Mouse (Mus musculus) embryonic facial prominence, embryonic 14.5 days (tissue): Measurements from ENCODE around the gene Nbas. TPM values are rescaled to one million over a fixed set of nuclear protein-coding genes. Genes with fewer than 3 reads are reported as not detected.

Experiments
- ATAC-seq: fragments of 200-750 bp; cut with Nextera tagmentation; 2 replicates; pipeline ENCODE4 v1.8.0; 2017; ENCODE audit warnings: low read depth, moderate number of reproducible peaks, moderate TSS enrichment
- DNase-seq: peaks from one replicate; pipeline ENCODE4 v3.0.0-alpha.2; 2015; ENCODE audit warnings: low spot score
- H3K27ac ChIP-seq: fragments of 300-500 bp; sonication (generic); replicated peaks from 2 replicates; pipeline ENCODE4 v1.5.1; 2014; ENCODE audit warnings: low read depth, mild to moderate bottlenecking, low read length, moderate library complexity
- H3K27me3 ChIP-seq: fragments of 300-500 bp; sonication (generic); replicated peaks from 2 replicates; pipeline ENCODE4 v1.6.1; 2014; ENCODE audit warnings: low read length; ENCODE audit not compliant: control insufficient read depth, insufficient read depth
- H3K36me3 ChIP-seq: fragments of 300-500 bp; sonication (generic); 2 replicates; pipeline ENCODE4 v1.6.1; 2014; ENCODE audit warnings: low read length, mixed read lengths; ENCODE audit not compliant: control insufficient read depth, insufficient read depth
- H3K4me1 ChIP-seq: fragments of 300-500 bp; sonication (generic); 2 replicates; pipeline ENCODE4 v1.6.1; 2014; ENCODE audit warnings: antibody characterized with exemption, low read length; ENCODE audit not compliant: control insufficient read depth, insufficient read depth
- H3K4me2 ChIP-seq: fragments of 300-500 bp; sonication (generic); 2 replicates; pipeline ENCODE4 v1.6.1; 2014; ENCODE audit warnings: low read depth, mild to moderate bottlenecking, low read length, moderate library complexity, mixed read lengths
- H3K4me3 ChIP-seq: fragments of 300-500 bp; sonication (generic); 2 replicates; pipeline ENCODE4 v1.5.1; 2014; ENCODE audit warnings: low read depth, mild to moderate bottlenecking, low read length
- H3K9ac ChIP-seq: fragments of 300-500 bp; sonication (generic); 2 replicates; pipeline ENCODE4 v1.6.1; 2014; ENCODE audit warnings: low read depth, mild to moderate bottlenecking, low read length, moderate library complexity, mixed read lengths
- H3K9me3 ChIP-seq: fragments of 300-500 bp; sonication (generic); 2 replicates; pipeline ENCODE4 v1.6.1; 2016; ENCODE audit warnings: low read length; ENCODE audit not compliant: control insufficient read depth
- WGBS: fragments of 180-500 bp; shearing (Covaris S2); extraction: QIAGEN DNeasy Blood & Tissue Kit; methylation state at CpG from one replicate; pipeline ENCODE4 v1.1.7; 2014; 5-methylcytosine and 5-hydroxymethylcytosine counted together
- polyA plus RNA-seq: library from polyadenylated mRNA; unstranded; fragments of >200 nt; fragmentation: Nextera tagmentation; extraction: Ambion mirVana; gene quantifications from 2 replicates; pipeline ENCODE4 v1.2.1, GENCODE M21; 2014

Gene Nbas
- polyA plus RNA-seq, result 20.9 and 22.3 TPM in 2 replicates

DNA sequence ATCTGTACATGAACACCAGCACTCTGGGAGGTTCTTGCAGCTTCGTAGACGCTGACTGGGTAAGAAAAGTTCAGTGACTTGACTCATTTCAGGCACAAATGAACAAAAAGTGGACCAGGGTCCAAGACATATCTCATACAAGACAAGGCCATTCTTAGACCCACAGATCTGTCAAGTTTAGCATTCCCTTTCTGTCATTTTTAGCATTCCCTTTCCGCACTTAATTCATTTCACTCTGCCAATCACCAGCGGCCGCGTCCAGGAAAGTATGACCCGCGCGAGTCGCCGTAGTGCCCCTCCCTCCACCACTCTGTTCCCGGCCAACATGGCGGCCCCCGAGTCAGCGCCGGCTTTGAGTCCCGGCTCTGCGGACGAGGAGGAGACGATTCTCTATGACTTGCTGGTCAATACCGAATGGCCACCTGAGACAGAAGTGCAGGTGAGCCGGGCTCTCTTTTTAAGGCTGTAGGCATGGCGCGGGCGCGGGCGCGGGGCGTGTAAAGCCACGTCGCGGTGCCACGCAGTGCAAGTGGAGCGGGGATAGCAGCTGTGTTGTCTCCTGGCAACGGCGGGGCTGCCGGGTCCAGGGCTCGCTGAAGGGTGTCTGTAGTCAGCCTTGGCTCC is at the start of gene Nbas:
Nbas (plus strand) TSS at position 308 of the 624 bp plus-strand sequence.
- Histone ChIP-seq H3K4me1 (peaks cover 4% of the 10 kb centered on the region), H3K27ac (peak within 1 kb of the TSS; percentile 40; the same call in 1 of the 2 replicates), H3K36me3 (peaks cover 5% of the 10 kb centered on the region; the same call in 1 of the 2 replicates), H3K9ac (peak within 1 kb of the TSS; percentile 84), H3K9me3 (no peaks in the 10 kb centered on the region), H3K27me3 (no peaks in the 10 kb centered on the region), H3K4me3 (peak within 1 kb of the TSS; percentile 90), H3K4me2 (peak within 1 kb of the TSS; percentile 83)
- peak; percentile 93 for ATAC-seq
- WGBS, result 4% methylated on average over 27 of the region's 38 CpGs
- DNase-seq, result peak; percentile 85

DNA sequence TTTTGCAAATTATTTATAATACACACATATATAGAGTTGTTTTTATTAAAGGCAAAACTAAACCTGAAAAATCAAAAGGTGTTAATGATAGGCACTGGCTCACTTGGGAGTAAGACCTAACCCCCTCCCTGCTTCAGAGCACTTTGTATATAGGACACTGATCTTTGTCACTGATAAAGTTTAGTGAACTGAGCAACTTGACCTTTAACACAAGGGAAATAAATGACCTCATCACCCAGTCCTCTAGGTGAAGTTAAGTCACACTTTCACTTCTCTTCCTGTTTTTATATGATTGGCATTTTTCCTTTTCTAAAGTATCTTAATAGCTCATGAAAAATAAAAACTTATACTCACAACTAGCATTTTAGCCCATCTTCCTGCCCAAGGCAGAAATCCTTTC is 26.5 kb upstream of the Nbas start:
- Histone ChIP-seq H3K27ac (no peak overlapping the region), H3K9ac (no peak overlapping the region), H3K36me3 (peaks cover 75% of the 10 kb centered on the region), H3K27me3 (no peaks in the 10 kb centered on the region), H3K4me3 (no peak overlapping the region), H3K4me2 (no peak overlapping the region), H3K9me3 (no peaks in the 10 kb centered on the region), H3K4me1 (no peaks in the 10 kb centered on the region)
- DNase-seq (no peak), ATAC-seq (no peak)

DNA sequence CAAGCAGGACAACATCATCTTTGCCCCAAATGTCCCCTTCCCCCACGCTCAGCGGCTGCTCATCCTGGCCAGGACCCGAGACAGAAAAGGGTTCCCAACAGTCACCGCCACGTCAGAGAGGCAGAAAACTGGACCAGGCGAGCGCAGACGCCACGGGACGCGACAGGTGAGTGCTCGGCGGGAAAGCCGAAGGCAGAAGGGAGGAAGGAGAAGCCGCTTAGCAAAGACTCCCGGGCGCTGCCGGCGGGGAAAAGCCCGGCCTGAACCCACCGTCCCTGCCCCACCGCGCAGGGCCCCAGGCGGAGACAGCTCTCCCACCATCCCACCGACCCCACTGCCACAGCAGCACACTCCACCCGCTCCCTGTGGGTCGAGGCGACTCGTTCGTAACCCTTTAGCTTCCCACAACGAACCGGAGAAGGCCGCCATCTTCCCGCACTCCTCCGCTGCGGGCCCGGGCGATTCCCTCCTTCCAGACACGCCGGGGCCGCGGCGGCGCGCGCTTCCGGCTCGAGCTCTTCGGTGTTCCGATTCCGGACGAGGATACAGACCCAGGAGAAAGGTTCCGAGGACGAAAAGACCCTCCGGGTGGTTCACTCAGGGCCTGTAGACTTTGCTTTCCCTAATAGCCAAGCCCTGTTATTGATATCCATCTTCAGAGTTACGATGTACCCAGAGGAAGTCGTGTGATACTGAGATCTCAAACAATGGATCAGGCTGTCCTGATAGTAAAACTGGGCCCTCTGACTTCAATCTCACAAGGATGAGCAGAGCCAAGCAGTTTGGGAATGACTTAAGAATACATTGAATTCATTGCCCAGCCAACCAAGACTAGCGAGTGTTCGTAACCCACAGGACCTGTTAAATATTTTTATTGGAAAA is 20.0 kb upstream of the Nbas start, which contains the start of gene Ddx1:
Ddx1 (minus strand) TSS at position 523 of the 882 bp plus-strand sequence.
- peak; percentile 97 for ATAC-seq
- Histone ChIP-seq H3K9ac (peak within 1 kb of the TSS; percentile 97), H3K9me3 (no peaks in the 10 kb centered on the region), H3K27ac (peak within 1 kb of the TSS; percentile 86), H3K4me3 (peak within 1 kb of the TSS; percentile 87), H3K27me3 (no peaks in the 10 kb centered on the region), H3K4me2 (peak within 1 kb of the TSS; percentile 51), H3K36me3 (peaks cover 18% of the 10 kb centered on the region), H3K4me1 (0 out of 2 replicates have a peak, but pooled peaks cover 8% of the 10 kb centered on the region)
- peak; percentile 86 for DNase-seq
- WGBS, result 3% methylated on average over 54 of the region's 59 CpGs

DNA sequence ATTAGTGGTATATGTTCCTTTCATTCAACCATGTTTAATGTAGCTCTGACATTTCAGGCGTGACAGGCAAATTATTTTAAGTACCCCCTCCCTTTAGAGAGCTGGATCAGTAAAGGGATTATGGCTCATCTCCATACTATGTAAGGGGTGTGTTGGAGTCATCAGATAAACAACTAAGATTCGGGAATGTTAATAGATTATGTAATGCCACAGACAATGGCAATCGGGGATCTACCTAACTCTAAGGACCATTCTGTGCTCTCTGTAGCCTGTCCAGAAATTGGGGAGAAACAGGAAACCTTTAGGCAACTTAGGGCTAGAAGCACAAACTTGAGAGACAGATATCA is 19.4 kb upstream of the Nbas start:
- H3K27me3 ChIP-seq, result no peaks in the 10 kb centered on the region
- peak overlapping the region; percentile 51 for H3K4me2 ChIP-seq
- H3K9ac ChIP-seq, result peak overlapping the region; percentile 97
- no peak for DNase-seq
- H3K4me3 ChIP-seq, result peak overlapping the region; percentile 87
- no peaks in the 10 kb centered on the region for H3K9me3 ChIP-seq
- ATAC-seq, result peak; percentile 16
- 0 out of 2 replicates have a peak, but pooled peaks cover 8% of the 10 kb centered on the region for H3K4me1 ChIP-seq
- H3K36me3 ChIP-seq, result peaks cover 12% of the 10 kb centered on the region
- WGBS, result 86% methylated on average over 3 of the region's 3 CpGs
- H3K27ac ChIP-seq, result peak overlapping the region; percentile 86; the same call in 1 of the 2 replicates

DNA sequence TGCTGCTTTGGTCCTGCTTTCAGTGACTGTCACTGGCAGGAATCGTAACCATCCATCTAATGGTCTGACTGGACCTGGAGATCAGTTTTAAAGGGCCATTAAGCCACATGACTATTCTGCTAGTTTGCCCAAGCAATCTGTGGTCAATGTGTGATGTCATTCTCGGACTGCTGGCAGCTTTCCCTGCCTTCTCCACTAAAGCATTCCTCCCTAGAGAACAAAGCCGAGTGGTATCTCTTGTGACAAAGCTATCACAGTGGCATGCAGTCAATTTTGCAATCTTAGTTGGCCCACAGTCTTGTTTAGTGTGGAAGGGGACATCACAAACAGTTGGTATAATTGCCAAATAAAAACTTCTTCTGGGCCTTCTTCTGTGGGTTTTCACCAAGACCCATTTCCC is 13.9 kb upstream of the Nbas start:
- no peak overlapping the region for H3K9ac ChIP-seq
- H3K27me3 ChIP-seq, result no peaks in the 10 kb centered on the region
- DNase-seq, result no peak
- 46% methylated on average over 3 of the region's 3 CpGs for WGBS
- no peaks in the 10 kb centered on the region for H3K9me3 ChIP-seq
- H3K4me2 ChIP-seq, result no peak overlapping the region
- H3K4me1 ChIP-seq, result no peaks in the 10 kb centered on the region
- H3K36me3 ChIP-seq, result no peaks in the 10 kb centered on the region
- H3K27ac ChIP-seq, result no peak overlapping the region
- no peak for ATAC-seq
- H3K4me3 ChIP-seq, result no peak overlapping the region

DNA sequence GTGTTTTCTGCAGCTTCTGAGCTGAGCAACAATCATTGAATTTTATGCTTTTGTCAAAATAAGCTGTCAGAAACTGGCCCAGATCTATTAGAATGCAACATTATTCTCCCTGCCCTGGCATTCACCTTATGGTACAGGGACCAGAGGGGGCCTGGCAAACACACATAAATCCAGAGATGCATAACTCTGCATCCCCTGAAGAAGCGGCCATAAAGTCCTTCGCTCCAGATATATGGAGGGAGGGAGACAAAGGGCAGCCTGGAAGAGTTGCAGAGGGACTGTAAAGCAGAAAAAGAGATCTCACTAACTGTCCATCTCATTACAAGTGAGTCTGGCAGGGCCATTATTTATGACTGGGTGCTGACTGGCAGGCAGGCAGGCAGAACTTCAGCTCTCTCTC is 13.2 kb upstream of the Nbas start:
- H3K27ac ChIP-seq, result no peak overlapping the region
- 83% methylated on average over 2 of the region's 2 CpGs for WGBS
- no peaks in the 10 kb centered on the region for H3K4me1 ChIP-seq
- H3K36me3 ChIP-seq, result no peaks in the 10 kb centered on the region
- no peaks in the 10 kb centered on the region for H3K9me3 ChIP-seq
- H3K4me3 ChIP-seq, result no peak overlapping the region
- ATAC-seq (no peak), DNase-seq (no peak)
- H3K27me3 ChIP-seq, result no peaks in the 10 kb centered on the region
- no peak overlapping the region for H3K9ac ChIP-seq
- H3K4me2 ChIP-seq, result no peak overlapping the region

DNA sequence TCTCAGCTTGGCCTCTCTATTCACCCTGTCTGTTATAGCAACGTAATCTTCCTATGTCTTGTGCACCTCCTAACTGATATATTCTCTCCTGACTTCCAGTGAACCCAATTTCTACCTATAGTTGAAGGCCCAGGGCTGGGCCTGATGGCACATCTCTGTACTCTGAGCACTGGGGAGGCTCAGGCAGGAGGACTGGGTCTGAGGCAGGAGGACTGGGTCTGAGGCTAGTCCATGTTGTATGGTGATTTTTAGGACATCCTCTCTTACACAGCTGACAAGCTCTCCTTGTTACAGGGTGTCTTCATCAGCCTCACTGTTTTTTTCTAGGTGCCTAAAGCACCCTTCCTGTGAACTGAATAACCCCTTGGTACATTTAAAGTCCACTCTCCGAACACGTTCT is 521 bp upstream of the Nbas start:
- no peaks in the 10 kb centered on the region; the same call in 1 of the 2 replicates for H3K36me3 ChIP-seq
- peak overlapping the region; percentile 84; the same call in 1 of the 2 replicates for H3K9ac ChIP-seq
- peak overlapping the region; percentile 90 for H3K4me3 ChIP-seq
- H3K4me2 ChIP-seq, result peak overlapping the region; percentile 83
- H3K27ac ChIP-seq, result no peak overlapping the region
- no peaks in the 10 kb centered on the region for H3K9me3 ChIP-seq
- no peaks in the 10 kb centered on the region for H3K27me3 ChIP-seq
- DNase-seq (no peak), ATAC-seq (no peak)
- 45% methylated on average over 3 of the region's 3 CpGs for WGBS
- H3K4me1 ChIP-seq, result peaks cover 4% of the 10 kb centered on the region

DNA sequence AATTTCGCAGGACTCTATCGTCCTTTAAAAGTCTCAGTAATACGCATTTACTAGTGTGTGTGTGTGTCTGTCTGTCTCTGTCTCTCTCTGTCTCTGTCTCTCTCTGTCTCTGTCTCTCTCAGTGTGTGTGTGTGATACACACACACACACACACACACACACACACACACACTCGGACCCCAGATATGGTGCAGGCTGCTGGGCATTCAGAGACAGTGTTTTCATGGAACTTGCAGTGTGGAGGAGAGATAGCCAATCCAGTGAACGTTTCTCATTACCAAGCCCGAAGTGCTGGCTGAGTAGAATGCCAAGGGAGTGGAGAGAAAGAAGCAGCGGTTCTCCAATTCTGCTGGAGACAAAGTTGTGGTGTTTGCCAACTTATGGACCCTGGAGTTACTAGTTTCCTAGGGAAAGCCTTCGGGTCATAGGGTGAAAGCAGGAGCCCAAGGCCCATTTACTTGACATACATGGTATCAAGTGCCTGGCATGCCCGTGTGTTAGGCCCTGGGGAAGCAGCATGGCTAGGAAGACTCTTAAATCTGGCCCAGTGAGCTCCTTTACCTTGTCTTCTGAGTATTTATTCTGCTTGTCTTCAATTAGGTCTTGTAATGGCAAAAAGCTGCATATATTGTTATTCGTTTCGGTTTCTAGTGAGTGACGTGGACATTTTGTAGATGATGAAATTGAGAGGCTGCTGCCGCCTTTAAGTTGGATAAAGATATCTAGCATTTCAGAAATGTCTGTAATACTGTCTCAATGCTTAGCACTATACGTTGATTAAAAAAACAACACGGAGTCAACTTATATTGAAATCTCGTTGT is 847 bp downstream of the Nbas start:
- 42% methylated on average over 16 of the region's 16 CpGs for WGBS
- Histone ChIP-seq H3K27ac (no peak overlapping the region), H3K4me2 (peak overlapping the region; percentile 83), H3K36me3 (peaks cover 13% of the 10 kb centered on the region; the same call in 1 of the 2 replicates), H3K4me3 (peak overlapping the region; percentile 90), H3K4me1 (peaks cover 4% of the 10 kb centered on the region), H3K9me3 (no peaks in the 10 kb centered on the region), H3K9ac (peak overlapping the region; percentile 84), H3K27me3 (no peaks in the 10 kb centered on the region)
- no peak for DNase-seq
- ATAC-seq, result 0 out of 2 replicates have a peak, but pooled peaks have one; percentile 17
